Mouse (Mus musculus): Measurements from ENCODE around the gene Ttll4. TPM values are rescaled to one million over a fixed set of nuclear protein-coding genes. Genes with fewer than 3 reads are reported as not detected.
A peak's percentile ranks its signal among the peaks of the same experiment; 100 is the strongest.

The Ttll4 gene
- total and polyA plus RNA-seq, 3 experiments = 6.6 to 10.9 (median 9.7) TPM

DNA sequence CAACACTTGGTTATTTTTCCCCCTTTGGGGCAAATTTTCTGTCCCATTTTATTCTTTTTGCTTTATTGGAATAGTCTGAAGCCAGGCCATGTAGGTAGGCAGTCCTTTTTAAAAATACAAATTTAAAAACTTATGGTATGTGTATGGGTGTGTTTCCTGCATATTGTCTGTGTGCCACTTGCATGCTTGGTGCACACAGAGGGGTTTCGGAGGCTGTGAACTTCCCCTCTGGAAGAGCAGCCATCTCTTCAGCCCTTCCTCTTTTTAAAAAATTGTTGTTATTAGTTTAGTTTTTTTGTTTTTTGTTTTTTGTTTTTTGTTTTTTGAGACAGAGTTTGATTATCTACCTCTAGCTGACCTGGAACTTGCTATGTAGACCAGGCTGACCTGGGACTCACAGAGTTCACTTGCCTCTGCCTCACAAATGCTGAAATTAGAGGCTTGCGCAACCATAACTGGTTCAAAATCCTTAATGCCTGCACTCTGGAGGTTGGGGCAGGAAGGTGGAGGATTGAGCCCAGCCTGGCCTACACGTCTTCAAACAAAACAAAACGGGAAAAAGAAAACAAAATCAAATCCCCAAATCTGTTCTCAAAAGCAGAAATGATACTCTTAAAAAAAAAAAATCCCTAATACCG, 51.0 kb downstream of the Ttll4 start:
- TF ChIP-seq POLR2A (IDR thresholded peaks at IDR 0.05; ENCODE audit: insufficient read depth, low read depth, low read length) (no peak), EP300 (IDR thresholded peaks at IDR 0.05; ENCODE audit: insufficient read depth, low read depth, low read length) (no peak), CTCF (IDR thresholded peaks at IDR 0.05) (no peak)
- Histone ChIP-seq H3K36me3 (ENCODE audit: control insufficient read depth, insufficient read depth, low read length) (no peaks in the 10 kb centered on the region), H3K4me1 (ENCODE audit: control insufficient read depth, insufficient read depth, low read length) (peaks cover 3% of the 10 kb centered on the region), H3K9ac (ENCODE audit: low read depth, low read length) (peak overlapping the region; percentile 33; the same call in 1 of the 2 replicates), H3K27me3 (ENCODE audit: control insufficient read depth, insufficient read depth, low read length) (no peaks in the 10 kb centered on the region), H3K79me2 (replicated peaks; ENCODE audit: control insufficient read depth, insufficient read depth, low read length) (no peaks in the 10 kb centered on the region), H3K4me3 (peak overlapping the region; percentile 72), H3K27ac (peak overlapping the region; percentile 83)
- WGBS = 33% methylated on average over 5 of the region's 5 CpGs
- DNase-seq = no peak
- intact Hi-C loops (cut with DNase I) = loop anchor here (2.0 to 10.0 kb wide), 2 partner anchors 48 kb away; partner anchors contain the start of gene Ttll4

DNA sequence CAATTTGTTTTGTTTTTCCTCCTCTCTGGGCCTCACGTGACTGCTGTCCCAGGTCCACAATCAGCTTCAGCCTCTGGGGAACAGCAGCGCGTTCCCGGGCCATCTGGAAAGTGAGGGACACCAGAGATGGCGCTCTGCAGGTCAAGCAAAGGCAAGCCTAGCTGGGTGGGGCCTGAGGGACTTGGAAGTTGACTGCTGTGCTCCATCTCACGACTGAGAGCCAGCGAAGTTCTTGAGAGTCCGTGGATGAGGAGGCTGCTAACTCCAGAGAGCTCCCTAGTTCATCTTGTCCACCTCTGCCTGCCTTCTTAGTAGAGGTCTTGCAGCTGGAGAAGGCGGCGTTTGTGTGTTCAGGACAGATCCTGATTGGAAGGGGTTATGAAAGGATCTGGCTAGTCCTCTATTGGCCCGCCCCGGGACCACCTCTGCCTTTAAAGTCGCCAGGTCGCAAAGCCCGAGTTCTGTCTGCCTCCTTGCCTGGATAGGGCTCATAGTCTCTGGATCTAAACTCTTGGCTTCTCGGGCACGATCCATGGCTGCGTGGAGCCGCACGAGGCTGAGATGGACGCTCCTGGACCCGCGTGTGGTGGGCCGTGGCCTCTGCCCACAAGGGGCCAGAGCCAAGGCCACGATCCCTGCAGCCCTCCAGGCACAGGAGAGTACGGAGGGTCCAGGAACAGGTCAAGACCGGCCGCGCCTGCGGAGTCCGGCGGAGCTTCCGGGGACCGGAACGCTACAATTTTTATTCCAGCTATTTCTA, 51.7 kb downstream of the Ttll4 start, which contains the start of gene Cyp27a1:
Gene Cyp27a1 (plus strand): TSS at position 476 of the 760 bp plus-strand sequence.
- Histone ChIP-seq H3K36me3 (ENCODE audit: control insufficient read depth, insufficient read depth, low read length) (no peaks in the 10 kb centered on the region), H3K79me2 (replicated peaks; ENCODE audit: control insufficient read depth, insufficient read depth, low read length) (no peaks in the 10 kb centered on the region), H3K27ac (peak within 1 kb of the TSS; percentile 83), H3K27me3 (ENCODE audit: control insufficient read depth, insufficient read depth, low read length) (no peaks in the 10 kb centered on the region), H3K9ac (ENCODE audit: low read depth, low read length) (peak within 1 kb of the TSS; percentile 92), H3K4me1 (ENCODE audit: control insufficient read depth, insufficient read depth, low read length) (peaks cover 3% of the 10 kb centered on the region), H3K4me3 (peak within 1 kb of the TSS; percentile 72)
- TF ChIP-seq CTCF (IDR thresholded peaks at IDR 0.05) (peak; percentile 53), EP300 (IDR thresholded peaks at IDR 0.05; ENCODE audit: insufficient read depth, low read depth, low read length) (peak; percentile 83), POLR2A (IDR thresholded peaks at IDR 0.05; ENCODE audit: insufficient read depth, low read depth, low read length) (peak; percentile 84)
- intact Hi-C loops (cut with DNase I) = loop anchor here (2.0 to 10.0 kb wide), 2 partner anchors 48 kb away; partner anchors contain the start of gene Ttll4
- 5% methylated on average over 35 of the region's 35 CpGs for WGBS
- DNase-seq = peak; percentile 85 to 91

DNA sequence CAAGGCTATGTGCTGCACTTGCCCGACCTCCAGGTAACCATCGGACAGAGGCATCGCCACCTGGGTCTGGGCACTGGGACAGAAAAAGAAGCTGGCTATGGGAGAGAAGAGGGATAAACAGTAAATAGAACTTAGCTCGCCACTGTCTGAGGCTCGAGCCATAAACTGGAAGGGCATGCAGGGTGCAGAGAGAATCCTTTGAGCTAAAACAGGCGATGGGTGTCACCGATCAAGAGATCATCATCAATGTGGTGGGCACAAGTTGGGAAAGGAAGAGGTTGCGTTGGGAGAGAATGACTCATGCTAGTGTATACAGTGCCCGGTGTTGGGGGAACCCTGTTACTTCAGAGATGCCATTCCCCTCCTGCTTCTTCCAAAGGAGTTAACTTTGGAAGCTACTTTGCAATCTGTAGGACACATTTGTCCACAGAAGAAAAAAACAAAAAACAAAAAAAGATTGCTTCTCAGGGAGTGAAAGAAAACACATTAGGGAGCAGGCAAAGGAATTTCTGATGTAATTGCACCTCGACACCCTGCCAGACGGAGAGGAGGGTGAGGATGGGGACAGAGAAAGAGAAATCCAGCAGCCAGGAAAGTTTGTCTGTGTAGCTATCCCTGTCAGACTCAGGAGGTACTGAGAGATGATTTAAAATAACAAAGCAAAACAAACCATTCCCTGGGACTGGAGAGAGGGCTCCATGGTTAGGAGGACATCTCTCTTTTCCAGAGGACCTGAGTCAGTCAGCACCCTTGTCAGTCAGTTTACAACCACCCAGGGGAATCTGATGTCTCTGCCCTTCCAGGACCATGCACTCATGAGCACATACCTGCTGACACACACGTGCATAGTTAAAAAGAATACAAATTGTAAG, 52.5 kb downstream of the Ttll4 start:
- WGBS = 16% methylated on average over 12 of the region's 12 CpGs
- no peaks in the 10 kb centered on the region for H3K27me3 ChIP-seq (ENCODE audit: control insufficient read depth, insufficient read depth, low read length)
- H3K79me2 ChIP-seq (replicated peaks; ENCODE audit: control insufficient read depth, insufficient read depth, low read length) = no peaks in the 10 kb centered on the region
- peak overlapping the region; percentile 92 for H3K9ac ChIP-seq (ENCODE audit: low read depth, low read length)
- peaks cover 3% of the 10 kb centered on the region for H3K4me1 ChIP-seq (ENCODE audit: control insufficient read depth, insufficient read depth, low read length)
- H3K4me3 ChIP-seq = peak overlapping the region; percentile 72
- no peaks in the 10 kb centered on the region for H3K36me3 ChIP-seq (ENCODE audit: control insufficient read depth, insufficient read depth, low read length)
- peak overlapping the region; percentile 83 for H3K27ac ChIP-seq
- intact Hi-C loops (cut with DNase I) = loop anchor here (2.0 to 10.0 kb wide), 2 partner anchors 47 to 49 kb away; partner anchors contain the start of gene Ttll4
- no peak for TF ChIP-seq POLR2A (IDR thresholded peaks at IDR 0.05; ENCODE audit: insufficient read depth, low read depth, low read length)
- no peak for TF ChIP-seq CTCF (IDR thresholded peaks at IDR 0.05)
- TF ChIP-seq EP300 (IDR thresholded peaks at IDR 0.05; ENCODE audit: insufficient read depth, low read depth, low read length) = no peak
- DNase-seq = no peak

DNA sequence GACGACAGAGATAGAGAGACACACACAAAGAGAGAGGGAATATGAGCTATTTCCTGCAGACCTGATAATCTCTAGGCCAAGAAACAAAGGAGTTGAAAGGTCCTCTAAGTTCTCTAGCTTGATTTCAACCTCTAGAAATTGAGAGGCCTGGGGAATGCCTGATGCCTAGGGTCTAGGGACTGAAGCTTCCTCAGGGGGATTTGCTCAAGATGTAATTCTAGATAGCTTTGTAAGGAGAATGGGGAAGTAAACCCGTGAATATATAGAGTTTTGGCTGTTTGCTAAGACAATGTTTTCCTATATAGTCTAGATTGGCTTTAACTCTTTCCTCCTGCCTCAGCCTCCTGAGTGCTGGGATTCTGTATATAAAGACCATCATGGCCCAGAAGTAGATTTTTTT, 53.4 kb downstream of the Ttll4 start:
- no peak for DNase-seq
- H3K27me3 ChIP-seq (ENCODE audit: control insufficient read depth, insufficient read depth, low read length) = no peaks in the 10 kb centered on the region
- no peak for TF ChIP-seq EP300 (IDR thresholded peaks at IDR 0.05; ENCODE audit: insufficient read depth, low read depth, low read length)
- no peak for TF ChIP-seq CTCF (IDR thresholded peaks at IDR 0.05)
- TF ChIP-seq POLR2A (IDR thresholded peaks at IDR 0.05; ENCODE audit: insufficient read depth, low read depth, low read length) = no peak
- no peak overlapping the region for H3K27ac ChIP-seq
- H3K79me2 ChIP-seq (replicated peaks; ENCODE audit: control insufficient read depth, insufficient read depth, low read length) = no peaks in the 10 kb centered on the region
- H3K9ac ChIP-seq (ENCODE audit: low read depth, low read length) = no peak overlapping the region; the same call in 1 of the 2 replicates
- 44% methylated on average over 2 of the region's 2 CpGs for WGBS
- H3K4me3 ChIP-seq = no peak overlapping the region
- peaks cover 3% of the 10 kb centered on the region for H3K4me1 ChIP-seq (ENCODE audit: control insufficient read depth, insufficient read depth, low read length)
- intact Hi-C loops (cut with DNase I) = loop anchor here (10.0 kb wide), 1 partner anchor 50 kb away; the partner anchor contains the start of gene Ttll4
- no peaks in the 10 kb centered on the region for H3K36me3 ChIP-seq (ENCODE audit: control insufficient read depth, insufficient read depth, low read length)

DNA sequence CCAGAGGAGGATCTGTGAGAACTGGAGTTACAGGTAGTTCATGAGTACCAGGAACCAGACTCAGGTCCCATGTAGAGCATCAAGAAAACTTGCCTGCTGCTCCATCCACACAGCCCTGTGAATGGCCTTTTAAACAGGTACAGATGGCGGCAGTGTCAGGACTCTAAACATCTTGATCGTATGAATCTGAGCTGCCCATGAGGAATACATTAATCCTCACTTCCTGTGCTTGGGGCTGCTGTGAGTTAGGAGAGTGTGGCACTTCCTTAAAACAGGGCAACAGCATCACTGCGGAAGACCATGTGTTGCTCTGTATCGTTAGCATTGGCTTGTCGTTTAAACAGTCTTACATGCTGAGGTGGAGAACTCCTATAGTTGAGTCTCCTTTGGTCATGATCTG, 53.9 kb downstream of the Ttll4 start:
- H3K4me1 ChIP-seq (ENCODE audit: control insufficient read depth, insufficient read depth, low read length) = peaks cover 3% of the 10 kb centered on the region
- H3K9ac ChIP-seq (ENCODE audit: low read depth, low read length) = no peak overlapping the region
- no peak overlapping the region for H3K27ac ChIP-seq
- no peak for TF ChIP-seq POLR2A (IDR thresholded peaks at IDR 0.05; ENCODE audit: insufficient read depth, low read depth, low read length)
- no peak for TF ChIP-seq EP300 (IDR thresholded peaks at IDR 0.05; ENCODE audit: insufficient read depth, low read depth, low read length)
- no peak for TF ChIP-seq CTCF (IDR thresholded peaks at IDR 0.05)
- 72% methylated on average over 5 of the region's 5 CpGs for WGBS
- no peak for DNase-seq
- intact Hi-C loops (cut with DNase I) = loop anchor here (10.0 kb wide), 1 partner anchor 51 kb away; the partner anchor contains the start of gene Ttll4
- H3K79me2 ChIP-seq (replicated peaks; ENCODE audit: control insufficient read depth, insufficient read depth, low read length) = no peaks in the 10 kb centered on the region
- no peak overlapping the region for H3K4me3 ChIP-seq
- no peaks in the 10 kb centered on the region for H3K27me3 ChIP-seq (ENCODE audit: control insufficient read depth, insufficient read depth, low read length)
- H3K36me3 ChIP-seq (ENCODE audit: control insufficient read depth, insufficient read depth, low read length) = no peaks in the 10 kb centered on the region

Measured in heart, adult 2 months (tissue).